Mouse (Mus musculus): ENCODE data around the gene Kif5c. TPM values are rescaled to one million over a fixed set of nuclear protein-coding genes. Genes with fewer than 3 reads are reported as not detected.

Gene Kif5c
- total RNA-seq, 2 experiments from 2014 or later, result 536 to 540 TPM

DNA sequence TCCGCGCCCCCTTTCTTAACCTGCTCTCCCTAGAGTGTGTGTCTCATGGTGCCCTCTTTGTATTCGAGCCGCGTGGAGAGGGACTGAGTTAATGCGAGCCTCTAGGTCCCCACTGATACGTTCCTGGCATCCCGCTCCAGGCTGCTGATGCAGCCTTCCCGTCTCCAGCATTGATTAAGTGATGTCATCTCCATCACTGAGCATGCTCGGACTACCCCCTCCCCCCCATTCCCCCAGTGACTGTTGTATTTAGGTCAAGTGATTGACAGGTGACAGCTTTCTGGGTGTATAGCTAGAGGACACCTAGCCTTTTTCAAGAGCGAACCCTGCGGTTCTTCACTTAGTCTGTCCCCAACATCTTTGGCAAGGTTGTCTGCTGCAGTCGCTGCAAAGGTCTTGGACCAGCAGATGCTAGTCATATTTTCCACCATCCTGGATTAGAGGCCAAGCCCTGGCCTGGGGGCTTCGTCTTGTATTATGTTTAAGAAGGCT is 1.6 kb downstream of the Kif5c start:
- peak in 1 of 2 experiments; percentile 47 for DNase-seq (ENCODE audit: low spot score in 2 of 2)

- no peak for DNase-seq (ENCODE audit: low spot score in 2 of 2)
Measured at GRCm38 (mm10) chr2:49621234-49621633, 2.1 kb downstream of the Kif5c start.

DNA sequence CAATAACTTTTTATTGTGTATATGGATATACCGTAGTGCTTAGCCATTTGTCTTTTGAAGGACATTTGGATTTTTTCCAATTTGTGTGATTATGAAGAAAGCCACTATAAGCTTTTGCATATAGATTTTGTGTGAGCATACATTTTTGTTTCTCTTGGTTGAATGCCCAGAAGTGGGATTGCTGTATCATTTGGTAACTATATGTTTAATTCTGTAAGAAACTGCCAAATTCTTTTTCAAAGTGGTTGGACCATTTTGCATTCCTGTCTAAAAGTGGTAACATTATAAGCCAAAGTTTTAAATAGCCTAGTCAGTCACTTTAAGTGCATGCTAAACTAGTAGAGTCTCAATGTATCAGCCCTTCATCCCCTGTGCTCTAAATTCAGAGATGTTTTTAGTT is 6.5 kb downstream of the Kif5c start:
- DNase-seq (ENCODE audit: low spot score in 2 of 2), result no peak

DNA sequence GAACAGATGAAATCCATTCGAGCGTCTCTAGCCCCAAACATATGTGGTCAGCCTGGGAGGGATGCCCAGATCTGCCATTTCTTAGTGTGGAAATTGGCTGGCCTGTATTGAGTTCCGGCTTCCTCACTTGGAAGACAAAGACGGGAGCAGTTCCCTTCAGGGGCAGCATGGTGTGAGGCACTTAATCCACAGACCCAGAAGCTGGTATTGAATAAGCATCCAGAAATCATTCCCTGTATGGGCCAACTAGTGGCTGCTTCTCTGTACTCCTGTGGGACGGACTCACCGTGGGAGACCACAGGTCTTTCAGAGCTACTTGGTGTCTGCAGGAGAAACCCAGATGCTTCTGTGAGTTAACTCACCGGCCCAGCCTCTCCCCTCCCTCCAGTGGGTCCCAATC is 8.5 kb downstream of the Kif5c start:
- no peak for DNase-seq (ENCODE audit: low spot score in 2 of 2)

- peak in 1 of 2 experiments; percentile 36 for DNase-seq (ENCODE audit: low spot score in 2 of 2)
Measured at GRCm38 (mm10) chr2:49628094-49628705, 9.1 kb downstream of the Kif5c start.

DNA sequence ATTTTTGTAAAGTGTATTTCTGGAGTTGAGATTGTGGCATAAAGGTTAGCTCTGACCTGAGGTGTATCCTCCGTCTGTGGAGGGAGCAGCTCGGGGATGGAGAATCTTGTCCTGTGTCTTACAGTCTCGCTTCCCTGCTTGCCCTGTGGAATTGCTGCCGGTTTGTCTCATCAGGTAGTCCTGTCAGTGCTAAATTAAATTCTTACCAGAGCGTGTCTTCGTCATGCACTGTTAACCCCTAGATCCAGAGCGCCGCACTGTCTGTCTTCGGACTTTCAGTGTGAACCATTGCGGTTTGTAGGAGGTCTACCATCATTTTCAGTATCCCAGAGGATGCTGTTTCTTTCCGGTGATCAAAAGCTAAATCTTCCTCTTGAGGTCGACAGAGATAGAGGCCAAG is 10.1 kb downstream of the Kif5c start:
- no peak for DNase-seq (ENCODE audit: low spot score in 2 of 2)

DNA sequence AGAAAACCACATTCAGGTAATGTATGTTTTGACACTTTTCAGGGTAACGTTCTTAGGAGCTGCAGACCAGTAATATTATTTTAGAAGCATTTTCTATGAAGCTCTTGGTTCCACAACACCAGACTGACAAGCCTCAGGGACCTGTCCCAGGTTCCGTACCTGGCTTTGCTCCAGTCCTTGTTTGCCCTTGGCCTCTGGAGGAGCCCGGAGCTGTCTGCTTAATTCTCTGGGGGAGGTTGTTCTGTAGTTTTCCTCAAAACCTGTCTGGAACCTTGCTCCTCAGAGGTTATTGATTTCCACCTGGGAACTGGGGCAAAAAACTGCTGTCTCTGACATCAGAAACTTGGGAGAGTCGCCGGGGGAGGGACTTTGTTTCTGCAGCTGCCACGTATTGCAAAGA is 11.5 kb downstream of the Kif5c start:
- DNase-seq (ENCODE audit: low spot score in 2 of 2), result no peak

- DNase-seq (ENCODE audit: low spot score in 2 of 2), result no peak
Measured at GRCm38 (mm10) chr2:49633231-49633630, 14.1 kb downstream of the Kif5c start.

GRCm38 (mm10) chr2:49642761-49643160 is 23.7 kb downstream of the Kif5c start:
- no peak for DNase-seq (ENCODE audit: low spot score in 2 of 2)

DNA sequence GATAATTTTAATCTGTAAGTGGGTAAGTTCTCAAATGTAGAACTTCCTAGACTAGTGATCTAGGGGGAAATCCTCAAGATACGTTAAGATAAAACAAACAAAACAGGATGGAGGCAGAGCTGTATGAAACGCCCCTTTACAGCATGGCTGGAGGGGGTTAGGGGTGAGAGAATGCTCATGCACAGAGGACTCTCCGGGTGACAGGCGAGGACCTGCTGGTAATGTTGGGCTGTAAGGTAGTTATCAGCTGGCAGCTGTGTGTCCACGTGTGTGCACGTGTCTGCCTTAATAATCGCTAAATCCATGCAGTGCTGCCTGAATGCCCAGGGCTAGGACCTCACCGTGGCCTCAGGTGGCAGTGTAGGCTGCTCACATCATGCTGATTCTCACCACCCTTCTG is 24.7 kb downstream of the Kif5c start:
- DNase-seq (ENCODE audit: low spot score in 2 of 2), result no peak

- DNase-seq (ENCODE audit: low spot score in 2 of 2), result no peak
Measured at GRCm38 (mm10) chr2:49647591-49647990, 28.5 kb downstream of the Kif5c start.

GRCm38 (mm10) chr2:49648344-49648743 is 29.2 kb downstream of the Kif5c start:
- DNase-seq (ENCODE audit: low spot score in 2 of 2), result no peak

DNA sequence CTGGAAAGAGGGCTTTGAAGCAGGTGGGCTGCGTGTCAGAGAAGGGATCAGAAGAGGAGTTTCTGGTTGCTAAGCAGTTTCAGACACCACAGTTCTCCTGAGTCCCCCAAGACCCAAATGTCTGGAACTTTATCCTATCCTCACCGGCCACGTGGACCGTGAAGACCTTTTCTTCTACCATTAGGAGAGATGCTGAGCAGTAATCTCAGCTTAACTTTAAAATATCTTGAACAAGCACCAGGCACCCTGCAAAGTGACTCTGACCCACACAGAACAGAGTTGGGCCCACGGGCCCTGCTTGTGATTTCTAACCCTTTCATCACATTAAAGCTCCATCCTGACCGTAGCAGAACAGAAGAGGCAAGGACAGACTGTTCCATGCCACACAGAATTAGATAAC is 29.7 kb downstream of the Kif5c start:
- DNase-seq (ENCODE audit: low spot score in 2 of 2), result no peak

DNA sequence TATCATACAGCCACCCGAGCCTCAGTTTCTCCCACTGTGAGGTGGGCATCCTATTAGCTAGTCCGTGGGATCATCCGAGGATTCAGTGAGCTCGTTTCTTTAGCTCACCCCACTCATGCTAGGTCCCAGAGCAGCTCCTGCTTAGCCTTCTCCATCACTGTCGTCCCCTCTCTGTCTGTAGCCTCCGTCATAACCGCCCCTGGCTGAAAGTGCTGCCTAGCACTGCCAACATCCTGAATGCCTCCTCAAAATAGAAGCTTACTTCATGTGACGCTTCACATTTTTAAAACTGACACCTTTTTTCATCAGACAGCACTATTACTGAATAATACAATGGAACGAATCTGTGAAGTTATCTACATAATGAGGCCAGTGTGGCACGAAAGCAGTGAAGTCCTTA is 30.1 kb downstream of the Kif5c start:
- DNase-seq (ENCODE audit: low spot score in 2 of 2), result no peak

DNA sequence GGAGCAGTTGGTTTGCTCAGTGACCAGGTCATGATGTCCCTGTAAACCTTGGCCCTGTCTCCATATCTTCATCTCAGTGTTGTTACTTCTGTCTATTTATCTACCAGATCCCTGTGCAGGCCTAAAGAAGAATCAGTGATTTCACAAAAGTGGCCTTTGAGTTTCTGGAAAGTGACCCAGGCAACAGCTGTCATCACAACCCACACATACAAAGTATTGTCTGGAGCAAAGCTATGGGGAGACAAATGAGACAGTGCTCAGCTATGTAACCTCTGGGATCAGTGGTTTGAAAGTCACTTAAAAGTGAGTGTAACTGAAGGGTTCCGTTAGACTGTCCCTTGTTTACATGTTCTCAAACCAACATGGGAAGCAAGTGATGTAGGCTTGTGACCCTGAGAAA is 32.6 kb downstream of the Kif5c start:
- DNase-seq (ENCODE audit: low spot score in 2 of 2), result no peak

DNA sequence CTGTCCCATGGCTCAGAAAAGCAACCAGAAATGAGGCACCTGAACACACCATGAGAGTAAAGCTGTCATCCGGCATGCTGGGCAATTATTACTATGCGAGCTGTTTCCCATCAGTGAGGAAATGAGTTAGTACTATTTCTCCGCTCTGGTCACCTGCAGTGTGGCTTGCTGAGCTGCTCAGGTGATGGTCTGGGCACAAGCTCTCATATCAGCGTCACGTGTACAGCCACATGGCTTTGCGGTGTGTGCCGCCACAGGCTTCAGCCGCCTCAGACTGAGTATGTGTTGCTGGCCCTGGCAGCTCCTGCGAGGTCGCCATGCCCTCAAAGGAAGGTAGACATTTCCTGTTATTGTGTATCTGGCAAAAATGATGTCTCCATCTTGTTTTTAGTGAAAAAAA is 35.5 kb downstream of the Kif5c start:
- DNase-seq (ENCODE audit: low spot score in 2 of 2), result no peak

- no peak for DNase-seq (ENCODE audit: low spot score in 2 of 2)
Measured at GRCm38 (mm10) chr2:49655195-49655873, 36.2 kb downstream of the Kif5c start.

DNA sequence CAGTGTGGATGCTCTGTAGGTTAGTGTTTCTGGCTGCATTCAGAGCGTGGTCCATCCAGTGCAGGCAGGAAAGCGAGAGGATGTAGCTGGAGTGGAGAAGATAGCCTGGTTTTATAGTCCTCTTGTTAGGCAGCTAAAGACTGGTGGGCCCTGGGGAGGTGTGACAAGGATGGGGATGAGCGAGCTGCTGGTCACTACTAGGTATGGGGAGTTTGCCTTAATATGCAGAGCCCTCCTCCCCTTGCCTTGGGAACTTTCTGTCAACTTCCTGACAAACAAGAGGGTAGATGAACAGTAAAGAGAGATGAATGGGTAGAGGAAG is 36.7 kb downstream of the Kif5c start:
- no peak for DNase-seq (ENCODE audit: low spot score in 2 of 2)

- no peak for DNase-seq (ENCODE audit: low spot score in 2 of 2)
Measured at GRCm38 (mm10) chr2:49656988-49657387, 37.9 kb downstream of the Kif5c start.

DNA sequence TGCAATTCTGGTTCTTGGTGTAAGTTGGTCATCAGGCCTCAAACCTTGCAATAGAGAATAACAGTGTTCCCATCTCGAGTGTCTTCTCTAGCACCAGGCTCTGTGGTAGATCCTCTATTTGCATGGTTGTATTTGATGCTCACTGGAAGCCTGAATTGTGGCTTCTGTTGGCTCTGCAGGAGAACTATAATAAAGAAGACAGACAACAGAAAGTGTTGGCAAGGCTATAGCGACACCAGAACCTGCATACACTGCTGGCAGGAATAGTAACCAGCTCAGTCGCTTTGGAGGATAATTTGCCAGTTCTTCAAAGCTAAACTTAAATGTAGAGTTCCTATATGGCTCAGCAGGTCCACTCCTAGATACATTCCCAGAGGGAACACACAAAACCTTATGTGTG is 38.6 kb downstream of the Kif5c start:
- DNase-seq (ENCODE audit: low spot score in 2 of 2), result no peak

- no peak for DNase-seq (ENCODE audit: low spot score in 2 of 2)
Measured at GRCm38 (mm10) chr2:49658988-49659387, 39.9 kb downstream of the Kif5c start.

GRCm38 (mm10) chr2:49659964-49660363 is 40.9 kb downstream of the Kif5c start:
- DNase-seq (ENCODE audit: low spot score in 2 of 2), result no peak

DNA sequence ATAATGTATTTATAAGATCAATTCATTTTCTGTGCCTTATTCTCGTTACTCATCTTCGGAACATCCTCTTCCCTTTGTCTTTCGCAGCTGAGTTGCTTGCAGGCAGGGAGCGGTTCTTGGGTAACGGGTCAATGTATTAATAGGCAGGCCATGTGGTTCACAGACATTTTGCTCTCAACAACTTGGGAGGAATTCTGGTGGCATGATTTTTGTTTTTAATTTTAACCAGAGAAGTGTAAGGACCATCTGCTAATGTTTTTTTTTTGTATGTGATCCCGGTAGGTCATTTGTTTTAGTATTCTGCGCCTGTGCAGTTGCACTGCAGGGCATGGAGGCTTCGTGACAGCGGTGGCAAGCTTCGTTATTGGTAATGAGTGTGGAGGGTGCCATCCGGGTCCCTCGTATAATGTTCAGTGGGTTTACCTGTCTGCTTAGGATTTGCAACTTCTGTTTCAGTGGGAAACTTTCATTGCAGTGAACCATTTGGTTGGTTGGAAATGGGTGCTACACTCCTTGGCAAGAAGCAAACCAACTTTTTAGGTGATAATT is 41.4 kb downstream of the Kif5c start:
- no peak for DNase-seq (ENCODE audit: low spot score in 2 of 2)

All from left cerebral cortex, adult 18-20 months (tissue).